Mouse (Mus musculus): ENCODE results near the gene Tsga10. TPM values are rescaled to one million over a fixed set of nuclear protein-coding genes. Genes with fewer than 3 reads are reported as not detected.
"Not testable (repeated sequence)": the region's sequence is repeated elsewhere in the genome, so short reads cannot be mapped to it uniquely, and the experiment has no call there.

Gene Tsga10
- total and polyA plus RNA-seq, 2 experiments from 2014 or later = 7.0 to 8.2 TPM

DNA sequence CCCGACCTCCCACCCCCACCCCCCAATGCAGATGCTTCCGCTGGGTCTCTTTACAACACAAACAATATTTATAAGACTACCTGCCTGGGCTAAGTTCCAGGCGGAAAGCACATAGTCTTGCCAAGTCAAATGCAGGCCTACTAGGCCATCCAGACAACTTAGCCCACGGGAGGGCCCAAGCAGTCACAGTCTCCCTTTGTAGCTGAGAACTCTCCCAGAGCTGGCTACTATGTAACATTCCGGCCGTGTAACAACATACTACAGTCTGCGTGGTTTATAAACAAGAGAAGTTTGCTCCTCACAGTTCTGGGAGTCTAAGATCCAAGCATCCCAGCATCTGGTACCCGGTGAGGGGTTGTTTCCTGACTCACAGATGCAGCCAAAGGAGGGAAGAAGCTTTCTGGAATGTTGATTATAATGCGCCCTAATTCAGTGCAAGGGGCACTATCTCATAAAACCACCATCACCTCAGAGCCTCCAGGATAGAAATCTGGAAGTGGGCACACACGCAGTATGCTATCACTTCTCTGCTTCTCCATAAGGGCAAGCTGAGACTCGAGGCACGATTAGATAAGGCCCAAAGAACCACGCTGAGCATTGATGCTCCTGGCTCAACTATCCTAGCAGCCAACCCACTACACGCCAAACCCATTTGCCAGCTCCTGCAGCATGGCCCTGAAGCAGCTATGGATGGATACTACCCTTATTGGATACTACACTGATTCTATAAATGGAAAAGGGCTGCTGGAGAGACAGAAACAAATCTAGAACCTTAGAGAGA is 148.6 kb downstream of the Tsga10 start:
- ATAC-seq (no peak), DNase-seq (ENCODE audit: low spot score) (no peak)
- no peak for TF ChIP-seq CTCF (IDR thresholded peaks at IDR 0.05; ENCODE audit: low read depth)
- Histone ChIP-seq H3K36me3 (ENCODE audit: insufficient read depth, low read length) (no peaks in the 10 kb centered on the region), H3K9me3 (ENCODE audit: low read length) (no peaks in the 10 kb centered on the region), H3K27me3 (ENCODE audit: insufficient read depth, low read length) (no peaks in the 10 kb centered on the region), H3K27ac (no peak overlapping the region), H3K4me2 (ENCODE audit: low read depth, low read length) (no peak overlapping the region), H3K4me1 (ENCODE audit: insufficient read depth, low read length) (no peaks in the 10 kb centered on the region), H3K9ac (replicated peaks; ENCODE audit: low read length) (no peak overlapping the region), H3K4me3 (ENCODE audit: low read length) (no peak overlapping the region)
- WGBS = 78% methylated on average over 14 of the region's 14 CpGs

DNA sequence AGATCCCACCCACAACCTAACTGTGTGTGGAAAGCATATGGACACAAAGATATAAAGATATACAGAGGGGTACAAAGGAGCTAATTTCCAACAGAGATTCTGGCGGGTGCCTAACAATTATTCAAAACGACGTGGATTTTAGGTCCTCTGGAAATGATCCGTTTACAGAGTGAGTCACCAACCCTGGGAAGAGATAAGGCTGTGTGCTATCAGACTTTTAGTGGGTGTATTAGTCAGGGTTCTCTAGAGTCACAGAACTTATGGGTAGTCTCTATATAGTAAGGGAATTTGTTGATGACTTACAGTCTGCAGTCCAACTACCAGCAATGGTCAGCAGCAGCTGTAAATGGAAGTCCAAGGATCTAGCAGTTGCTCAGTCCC is 153.9 kb downstream of the Tsga10 start:
- not testable (repeated sequence) for H3K9ac ChIP-seq (replicated peaks; ENCODE audit: low read length); H3K4me2 ChIP-seq (ENCODE audit: low read depth, low read length); H3K27me3 ChIP-seq (ENCODE audit: insufficient read depth, low read length); H3K27ac ChIP-seq; H3K9me3 ChIP-seq (ENCODE audit: low read length); DNase-seq (ENCODE audit: low spot score); H3K36me3 ChIP-seq (ENCODE audit: insufficient read depth, low read length); H3K4me3 ChIP-seq (ENCODE audit: low read length); H3K4me1 ChIP-seq (ENCODE audit: insufficient read depth, low read length); ATAC-seq
- 88% methylated on average over 4 of the region's 4 CpGs for WGBS

DNA sequence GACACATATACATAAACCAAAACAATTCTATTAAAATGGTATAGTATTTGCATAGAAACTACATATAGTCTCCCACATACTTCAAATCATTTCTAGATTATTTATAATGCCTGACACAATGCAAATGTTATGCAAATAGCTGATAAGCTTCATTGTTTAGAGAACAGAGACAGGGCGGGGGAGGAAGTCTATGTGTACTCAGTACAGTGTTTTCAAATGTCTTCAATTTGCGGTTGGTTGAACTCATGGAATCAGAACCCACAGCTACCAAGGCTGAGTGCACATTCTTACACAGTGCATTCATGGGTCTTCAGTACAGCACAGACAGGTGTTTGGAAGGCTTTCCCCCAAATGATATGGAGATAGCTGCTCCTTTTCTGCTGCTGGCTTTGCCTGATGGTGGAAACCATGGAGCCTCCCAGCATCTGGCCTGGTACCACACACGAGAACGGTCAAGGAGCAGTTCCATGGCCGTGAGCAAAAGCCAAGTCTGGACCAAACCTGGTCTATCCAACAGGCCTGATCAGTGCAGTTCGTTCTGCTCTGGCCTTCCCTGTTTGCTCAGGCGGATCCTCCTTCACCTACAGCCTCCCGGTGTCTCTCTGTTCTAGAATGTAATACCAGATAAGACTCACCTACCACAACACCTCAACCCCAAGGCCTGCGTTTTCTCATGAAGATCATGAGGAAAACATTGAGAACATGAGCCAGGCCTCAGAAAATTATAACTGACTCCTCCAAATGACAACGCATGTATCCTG is 154.5 kb downstream of the Tsga10 start:
- H3K27me3 ChIP-seq (ENCODE audit: insufficient read depth, low read length) = no peaks in the 10 kb centered on the region
- no peaks in the 10 kb centered on the region for H3K36me3 ChIP-seq (ENCODE audit: insufficient read depth, low read length)
- no peak overlapping the region for H3K9ac ChIP-seq (replicated peaks; ENCODE audit: low read length)
- no peaks in the 10 kb centered on the region for H3K4me1 ChIP-seq (ENCODE audit: insufficient read depth, low read length)
- no peak overlapping the region for H3K27ac ChIP-seq
- no peak for TF ChIP-seq CTCF (IDR thresholded peaks at IDR 0.05; ENCODE audit: low read depth)
- no peak overlapping the region for H3K4me3 ChIP-seq (ENCODE audit: low read length)
- no peak overlapping the region for H3K4me2 ChIP-seq (ENCODE audit: low read depth, low read length)
- WGBS = 91% methylated on average over 10 of the region's 10 CpGs
- ATAC-seq (no peak), DNase-seq (ENCODE audit: low spot score) (no peak)
- H3K9me3 ChIP-seq (ENCODE audit: low read length) = no peaks in the 10 kb centered on the region

DNA sequence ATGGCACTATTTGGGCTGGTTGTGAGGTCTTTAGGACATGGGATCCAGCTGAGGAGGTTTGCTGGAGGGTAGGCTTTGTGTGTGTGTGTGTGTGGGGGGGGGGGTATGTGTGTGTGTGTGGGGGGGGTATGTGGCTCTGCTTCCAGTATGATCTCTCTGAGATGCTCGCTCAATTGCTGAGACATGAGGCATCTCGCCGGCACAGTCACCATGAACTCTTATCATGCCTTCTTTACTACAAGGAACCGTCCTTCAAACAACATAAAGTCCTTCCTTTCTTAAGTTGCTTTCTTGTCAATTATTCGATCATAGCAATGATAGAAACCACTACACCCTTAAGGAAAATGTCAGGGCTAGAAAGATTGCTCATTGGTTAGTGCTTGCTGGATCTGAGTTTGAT is 155.1 kb downstream of the Tsga10 start:
- DNase-seq (ENCODE audit: low spot score) = no peak

DNA sequence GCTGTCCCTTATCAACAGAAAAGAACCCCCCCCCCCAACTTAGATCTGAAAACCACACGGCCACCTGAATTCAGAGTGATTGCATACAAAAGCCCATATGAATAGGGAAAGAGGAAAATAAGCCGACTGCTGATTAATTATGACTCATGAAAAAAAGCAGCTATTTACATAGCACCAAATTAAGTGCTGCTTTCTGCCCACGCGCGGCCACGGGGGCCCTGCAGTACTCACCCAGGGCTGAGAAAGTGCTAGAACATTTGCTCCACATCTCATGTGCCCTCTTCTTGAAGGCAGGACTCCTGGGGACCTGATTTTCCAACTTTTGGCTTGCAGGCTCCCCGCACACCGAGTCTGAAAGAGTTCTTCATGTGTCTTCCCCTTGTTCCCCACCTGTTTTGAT is 156.5 kb downstream of the Tsga10 start:
- WGBS = 86% methylated on average over 8 of the region's 8 CpGs
- Histone ChIP-seq H3K27me3 (ENCODE audit: insufficient read depth, low read length) (no peaks in the 10 kb centered on the region), H3K9me3 (ENCODE audit: low read length) (no peaks in the 10 kb centered on the region), H3K36me3 (ENCODE audit: insufficient read depth, low read length) (no peaks in the 10 kb centered on the region), H3K4me1 (ENCODE audit: insufficient read depth, low read length) (no peaks in the 10 kb centered on the region), H3K4me3 (ENCODE audit: low read length) (no peak overlapping the region), H3K9ac (replicated peaks; ENCODE audit: low read length) (no peak overlapping the region), H3K27ac (no peak overlapping the region), H3K4me2 (ENCODE audit: low read depth, low read length) (no peak overlapping the region)
- DNase-seq (ENCODE audit: low spot score) = no peak
- TF ChIP-seq CTCF (IDR thresholded peaks at IDR 0.05; ENCODE audit: low read depth) = no peak
- no peak for ATAC-seq

More for the DNA sequence above, 155.1 kb downstream of the Tsga10 start:
- ATAC-seq = no peak
- H3K4me3 ChIP-seq (ENCODE audit: low read length) = no peak overlapping the region
- no peak overlapping the region for H3K27ac ChIP-seq
- H3K36me3 ChIP-seq (ENCODE audit: insufficient read depth, low read length) = no peaks in the 10 kb centered on the region
- H3K9ac ChIP-seq (replicated peaks; ENCODE audit: low read length) = no peak overlapping the region
- no peak overlapping the region for H3K4me2 ChIP-seq (ENCODE audit: low read depth, low read length)
- no peak for TF ChIP-seq CTCF (IDR thresholded peaks at IDR 0.05; ENCODE audit: low read depth)
- no peaks in the 10 kb centered on the region for H3K4me1 ChIP-seq (ENCODE audit: insufficient read depth, low read length)
- no peaks in the 10 kb centered on the region for H3K9me3 ChIP-seq (ENCODE audit: low read length)
- 91% methylated on average over 5 of the region's 5 CpGs for WGBS
- no peaks in the 10 kb centered on the region for H3K27me3 ChIP-seq (ENCODE audit: insufficient read depth, low read length)

DNA sequence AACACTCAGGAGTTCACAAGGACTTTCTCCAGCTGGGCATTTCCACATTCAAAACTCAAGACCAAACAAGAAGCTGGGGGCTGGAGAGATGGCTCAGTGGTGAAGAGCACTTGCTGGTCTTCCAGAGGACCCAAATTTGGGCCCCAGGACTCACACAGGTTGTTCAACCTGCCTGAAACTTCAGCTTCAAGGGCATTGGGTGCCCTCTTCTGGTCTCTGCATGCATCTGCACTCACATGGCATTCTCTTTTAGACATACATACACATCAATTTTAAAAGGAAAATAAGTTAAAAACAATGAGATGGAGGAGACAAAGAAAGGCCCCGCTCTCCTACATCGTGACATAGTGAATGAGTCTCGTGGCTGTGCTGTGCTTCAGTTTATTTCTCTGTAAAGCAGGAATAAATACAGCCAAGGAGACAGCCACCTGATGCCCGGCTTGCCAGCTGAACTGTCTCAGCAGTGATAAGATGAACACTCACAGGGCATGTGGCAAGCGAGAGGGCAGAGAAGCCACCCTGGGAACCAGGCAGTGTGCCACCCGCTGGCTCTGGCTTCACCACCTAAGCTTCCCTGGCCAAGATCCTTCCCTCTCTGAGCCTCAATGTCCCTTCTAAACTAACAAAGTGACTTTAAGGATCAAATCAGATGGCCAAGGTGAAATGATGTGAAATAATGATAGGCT is 157.8 kb downstream of the Tsga10 start:
- no peak overlapping the region for H3K27ac ChIP-seq
- no peak overlapping the region for H3K9ac ChIP-seq (replicated peaks; ENCODE audit: low read length)
- H3K36me3 ChIP-seq (ENCODE audit: insufficient read depth, low read length) = no peaks in the 10 kb centered on the region
- H3K9me3 ChIP-seq (ENCODE audit: low read length) = no peaks in the 10 kb centered on the region
- no peak for ATAC-seq
- H3K4me2 ChIP-seq (ENCODE audit: low read depth, low read length) = no peak overlapping the region
- 85% methylated on average over 6 of the region's 6 CpGs for WGBS
- H3K4me3 ChIP-seq (ENCODE audit: low read length) = no peak overlapping the region
- no peak for DNase-seq (ENCODE audit: low spot score)
- no peak for TF ChIP-seq CTCF (IDR thresholded peaks at IDR 0.05; ENCODE audit: low read depth)
- no peaks in the 10 kb centered on the region for H3K27me3 ChIP-seq (ENCODE audit: insufficient read depth, low read length)
- no peaks in the 10 kb centered on the region for H3K4me1 ChIP-seq (ENCODE audit: insufficient read depth, low read length)

Other genes with a start within 250 kb of the Tsga10 start
- gene 2010300C02Rik, start 146.3 kb downstream of the Tsga10 start, total RNA-seq (2014; rRNA removed) = 7.1 and 10.0 TPM in 2 replicates
- gene 2010300C02Rik, start 146.3 kb downstream of the Tsga10 start, polyA plus RNA-seq (2015; fragmentation: Nextera tagmentation; extraction: Ambion mirVana) = 4.1 and 5.3 TPM in 2 replicates
- gene Lipt1, start 5.3 kb upstream of the Tsga10 start, total RNA-seq (2014; rRNA removed) = 9.4 and 14.2 TPM in 2 replicates
- 6.4 and 7.0 TPM in 2 replicates for gene Lipt1, start 5.3 kb upstream of the Tsga10 start, polyA plus RNA-seq (2015; fragmentation: Nextera tagmentation; extraction: Ambion mirVana)
- gene Mitd1, start 24.0 kb upstream of the Tsga10 start, total RNA-seq (2014; rRNA removed) = 4.1 and 8.3 TPM in 2 replicates
- 8.2 and 10.1 TPM in 2 replicates for gene Mitd1, start 24.0 kb upstream of the Tsga10 start, polyA plus RNA-seq (2015; fragmentation: Nextera tagmentation; extraction: Ambion mirVana)
- 45.2 and 50.5 TPM in 2 replicates for gene Mrpl30, start 24.0 kb upstream of the Tsga10 start, total RNA-seq (2014; rRNA removed)
- gene Mrpl30, start 24.0 kb upstream of the Tsga10 start, polyA plus RNA-seq (2015; fragmentation: Nextera tagmentation; extraction: Ambion mirVana) = 291 and 298 TPM in 2 replicates
- gene Lyg2, start 50.1 kb upstream of the Tsga10 start, total RNA-seq (2014; rRNA removed) = not detected in 2 replicates
- not detected in 2 replicates for gene Lyg2, start 50.1 kb upstream of the Tsga10 start, polyA plus RNA-seq (2015; fragmentation: Nextera tagmentation; extraction: Ambion mirVana)
- gene Lyg1, start 91.3 kb upstream of the Tsga10 start, total RNA-seq (2014; rRNA removed) = not detected in 2 replicates
- gene Lyg1, start 91.3 kb upstream of the Tsga10 start, polyA plus RNA-seq (2015; fragmentation: Nextera tagmentation; extraction: Ambion mirVana) = not detected in 2 replicates
- gene Txndc9, start 131.5 kb upstream of the Tsga10 start, total RNA-seq (2014; rRNA removed) = 22.9 and 23.3 TPM in 2 replicates
- 114 and 128 TPM in 2 replicates for gene Txndc9, start 131.5 kb upstream of the Tsga10 start, polyA plus RNA-seq (2015; fragmentation: Nextera tagmentation; extraction: Ambion mirVana)
- 16.2 and 20.7 TPM in 2 replicates for gene Eif5b, start 131.6 kb upstream of the Tsga10 start, total RNA-seq (2014; rRNA removed)
- gene Eif5b, start 131.6 kb upstream of the Tsga10 start, polyA plus RNA-seq (2015; fragmentation: Nextera tagmentation; extraction: Ambion mirVana) = 18.2 and 21.2 TPM in 2 replicates

Measured in hindbrain, postnatal 0 days (tissue).